Mouse (Mus musculus): ENCODE results near the gene Gchfr. TPM values are rescaled to one million over a fixed set of nuclear protein-coding genes. Genes with fewer than 3 reads are reported as not detected.

Gene Gchfr
- 0.13 and 0.42 TPM in 2 replicates for polyA plus RNA-seq (2012; rRNA removed)

GRCm38 (mm10) chr2:119166901-119167865 lies at the start of gene Gchfr:
Gene Gchfr, plus strand, starts transcription at chr2:119167773.

DNA sequence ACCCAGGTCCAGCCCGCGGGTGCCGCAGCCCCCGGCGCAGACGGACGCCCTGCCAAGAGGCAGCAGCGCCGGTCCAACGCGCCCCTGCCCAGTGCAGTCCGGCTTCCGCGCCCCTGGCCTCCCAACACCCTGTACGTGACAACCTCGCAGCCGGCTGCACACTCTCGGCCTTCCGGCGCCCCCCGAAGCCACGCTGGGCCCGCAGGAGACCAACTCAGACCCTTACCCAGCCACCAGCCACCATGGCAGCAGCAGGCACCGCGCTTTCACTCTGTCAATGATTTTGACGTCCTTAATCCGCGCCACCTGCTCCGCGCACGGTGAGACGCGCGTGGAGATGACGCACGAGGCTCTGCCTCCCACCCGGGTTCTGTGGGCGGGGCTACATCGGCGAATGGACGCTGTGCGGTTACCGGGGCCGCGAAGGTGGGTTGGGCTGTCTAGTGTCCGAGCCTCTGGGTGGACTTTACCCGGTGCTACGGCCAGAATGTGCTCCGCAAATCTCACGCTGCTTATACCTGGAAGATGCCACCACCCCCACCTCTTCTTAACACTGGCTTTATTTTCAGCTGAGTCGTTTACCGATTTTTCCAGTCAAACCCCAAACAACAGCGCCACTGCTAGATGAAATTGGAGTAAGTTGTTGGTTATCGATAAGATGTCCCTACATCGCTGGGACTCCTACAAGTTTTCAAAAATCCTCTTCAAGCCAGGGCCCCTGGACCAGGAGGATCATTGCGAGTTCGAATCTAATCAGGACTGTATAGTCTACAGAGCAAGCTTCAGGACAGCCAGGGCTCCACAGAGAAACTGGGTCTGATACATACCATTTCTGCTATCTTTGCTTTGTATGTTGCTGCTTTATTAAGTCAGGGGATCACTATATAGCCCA lies 10.6 kb upstream of the Gchfr start, which contains the start of gene Rmdn3:
Gene Rmdn3, minus strand, starts transcription at position 354 of the 892 bp plus-strand sequence.

GRCm38 (mm10) chr2:119173991-119174651 lies 6.5 kb downstream of the Gchfr start, which contains the start of gene Gm14137:
Gene Gm14137, plus strand, starts transcription at chr2:119174509.

DNA sequence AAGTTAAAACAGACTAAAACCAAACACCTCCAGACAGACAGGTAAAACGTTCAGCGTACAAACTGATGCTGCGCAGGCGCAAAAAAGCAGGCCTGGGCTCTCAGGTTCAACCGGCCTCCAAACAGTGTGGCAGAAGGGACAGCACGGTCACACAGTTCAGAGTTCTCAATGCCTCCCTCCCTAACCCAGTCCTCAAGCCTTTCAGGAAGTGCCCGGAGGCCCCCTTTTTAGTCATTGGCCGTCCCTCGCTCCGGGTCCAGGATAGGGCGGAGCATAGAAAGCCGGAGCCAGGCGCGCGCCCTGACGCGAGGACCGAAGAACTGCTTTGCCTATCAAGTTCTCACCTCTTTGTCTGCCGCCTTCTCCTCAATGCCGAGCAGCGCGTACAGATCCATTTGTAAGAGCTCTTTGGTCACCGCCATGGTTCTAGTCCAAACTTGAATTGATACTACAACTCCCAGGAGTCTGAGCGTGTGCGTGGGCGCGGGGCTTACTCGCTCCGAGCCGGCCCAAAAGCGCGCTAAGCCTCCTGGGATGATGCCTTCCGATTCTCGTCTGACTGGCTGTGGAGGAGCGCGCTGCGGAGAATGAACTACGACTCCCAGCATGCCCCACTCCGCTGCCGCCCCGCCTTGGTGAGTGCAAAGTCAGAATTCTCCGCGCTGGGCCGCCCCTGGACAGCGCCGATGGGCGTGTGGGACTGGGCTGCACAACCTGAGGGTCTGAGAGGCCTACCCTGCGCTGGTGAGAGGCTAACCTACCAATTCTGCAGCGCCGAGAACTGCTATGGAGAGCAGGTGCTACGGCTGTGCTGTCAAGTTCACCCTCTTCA lies 41.0 kb downstream of the Gchfr start, which contains the start of the genes Zfyve19 and Dnajc17:
Gene Zfyve19, plus strand, starts transcription at position 274 of the 832 bp plus-strand sequence.
Gene Dnajc17, minus strand, starts transcription at position 452 of the 832 bp plus-strand sequence.

Other genes starting within 250 kb of the Gchfr start
- gene Chst14, start 241.3 kb upstream of the Gchfr start, polyA plus RNA-seq (2012; rRNA removed), result 4.3 and 6.2 TPM in 2 replicates
- gene Ccdc32, start 138.4 kb upstream of the Gchfr start, polyA plus RNA-seq (2012; rRNA removed), result 1.2 and 2.2 TPM in 2 replicates
- gene Rpusd2, start 133.0 kb upstream of the Gchfr start, polyA plus RNA-seq (2012; rRNA removed), result 0.45 and 1.2 TPM in 2 replicates
- 0.04 TPM in 2 replicates for gene Knl1, start 120.7 kb upstream of the Gchfr start, polyA plus RNA-seq (2012; rRNA removed)
- gene Rad51, start 55.0 kb upstream of the Gchfr start, polyA plus RNA-seq (2012; rRNA removed), result 1.2 and 1.9 TPM in 2 replicates
- 7.6 and 10.5 TPM in 2 replicates for gene Rmdn3, start 10.7 kb upstream of the Gchfr start, polyA plus RNA-seq (2012; rRNA removed)
- gene Gm14137, start 6.7 kb downstream of the Gchfr start, polyA plus RNA-seq (2012; rRNA removed), result 0.47 and 1.6 TPM in 2 replicates
- gene Zfyve19, start 40.8 kb downstream of the Gchfr start, polyA plus RNA-seq (2012; rRNA removed), result 18.4 and 18.5 TPM in 2 replicates
- 1.6 and 3.4 TPM in 2 replicates for gene Dnajc17, start 41.0 kb downstream of the Gchfr start, polyA plus RNA-seq (2012; rRNA removed)
- gene Ppp1r14d, start 62.1 kb downstream of the Gchfr start, polyA plus RNA-seq (2012; rRNA removed), result 0.51 and 0.58 TPM in 2 replicates
- 28.1 and 42.0 TPM in 2 replicates for gene Spint1, start 69.6 kb downstream of the Gchfr start, polyA plus RNA-seq (2012; rRNA removed)
- gene Rhov, start 103.5 kb downstream of the Gchfr start, polyA plus RNA-seq (2012; rRNA removed), result 2.3 and 5.3 TPM in 2 replicates
- gene Vps18, start 121.0 kb downstream of the Gchfr start, polyA plus RNA-seq (2012; rRNA removed), result 8.7 and 10.1 TPM in 2 replicates
- 2.8 and 3.1 TPM in 2 replicates for gene Dll4, start 158.0 kb downstream of the Gchfr start, polyA plus RNA-seq (2012; rRNA removed)
- gene Chac1, start 183.5 kb downstream of the Gchfr start, polyA plus RNA-seq (2012; rRNA removed), result 10.7 and 16.8 TPM in 2 replicates